Mouse (Mus musculus) thymus, postnatal 25 days (tissue): ENCODE data around the gene Shank1.

Source experiments
- DNase-seq: peaks from one replicate; pipeline ENCODE4 v3.0.0; 2022

Shank1 gene

GRCm38 (mm10) chr7:44373889-44374652 lies 64.0 kb downstream of the Shank1 start:
- peak; percentile 69 for DNase-seq

GRCm38 (mm10) chr7:44374756-44375155 lies 64.7 kb downstream of the Shank1 start:
- no peak for DNase-seq

GRCm38 (mm10) chr7:44375207-44375606 lies 65.2 kb downstream of the Shank1 start:
- no peak for DNase-seq

GRCm38 (mm10) chr7:44375793-44376192 lies 65.7 kb downstream of the Shank1 start:
- no peak for DNase-seq

GRCm38 (mm10) chr7:44378290-44378689 lies 68.2 kb downstream of the Shank1 start:
- no peak for DNase-seq

- peak; percentile 47 for DNase-seq
Measured at GRCm38 (mm10) chr7:44382541-44382940, 72.5 kb downstream of the Shank1 start.

GRCm38 (mm10) chr7:44383980-44384715 lies 74.1 kb downstream of the Shank1 start, which contains the start of gene Syt3:
Gene Syt3, plus strand, starts transcription at chr7:44384102.
- DNase-seq = peak; percentile 52

- no peak for DNase-seq
Measured at GRCm38 (mm10) chr7:44384716-44385059, 74.6 kb downstream of the Shank1 start.

GRCm38 (mm10) chr7:44385720-44386119 lies 75.7 kb downstream of the Shank1 start, which contains the start of gene 1700008O03Rik:
Gene 1700008O03Rik, minus strand, starts transcription at chr7:44385820.
- no peak for DNase-seq

GRCm38 (mm10) chr7:44391831-44392230 lies 81.8 kb downstream of the Shank1 start:
- no peak for DNase-seq

- no peak for DNase-seq
Measured at GRCm38 (mm10) chr7:44392341-44392740, 82.3 kb downstream of the Shank1 start.

GRCm38 (mm10) chr7:44393284-44393683 lies 83.2 kb downstream of the Shank1 start:
- DNase-seq = no peak

GRCm38 (mm10) chr7:44398570-44398969 lies 88.5 kb downstream of the Shank1 start:
- peak; percentile 69 for DNase-seq

GRCm38 (mm10) chr7:44401673-44402072 lies 91.6 kb downstream of the Shank1 start:
- no peak for DNase-seq

GRCm38 (mm10) chr7:44405346-44406014 lies 95.4 kb downstream of the Shank1 start:
- DNase-seq = peak; percentile 83

GRCm38 (mm10) chr7:44406015-44406355 lies 95.9 kb downstream of the Shank1 start:
- no peak for DNase-seq
